Comparison of ENCODE assay signal across 8 mouse cellular contexts in genomic region chr12:33285933-33286649, GRCm38 (mm10).
DNase-seq lines count a peak whose midpoint lies in the region; ATAC-seq and TF ChIP-seq lines count a peak whose summit lies in the region.

No protein-coding gene starts in this region.

- no peak overlapping the region for H3K9ac ChIP-seq in limb, embryonic 15.5 days
- no peak overlapping the region for H3K9ac ChIP-seq in stomach, postnatal 0 days (ENCODE audit: low read length)

- no peak for TF ChIP-seq EP300 in stomach, postnatal 0 days (optimal IDR thresholded peaks at IDR 0.05)

- POLR2A ChIA-PET in Patski (lab: Charles Lee) = no interaction called here

- no peaks in the 10 kb centered on the region for H3K27me3 ChIP-seq in Patski
- H3K27me3 ChIP-seq in hindbrain, embryonic 10.5 days (ENCODE audit: insufficient read depth, poor library complexity, severe bottlenecking) = no peaks in the 10 kb centered on the region
- no peaks in the 10 kb centered on the region for H3K27me3 ChIP-seq in limb, embryonic 15.5 days
- H3K27me3 ChIP-seq in stomach, postnatal 0 days (ENCODE audit: control insufficient read depth, insufficient read depth, low read length) = no peaks in the 10 kb centered on the region

- peaks cover 40% of the 10 kb centered on the region for H3K4me1 ChIP-seq in hindbrain, embryonic 10.5 days (replicated peaks)
- H3K4me1 ChIP-seq in limb, embryonic 15.5 days = peaks cover 31% of the 10 kb centered on the region
- H3K4me1 ChIP-seq in stomach, postnatal 0 days (replicated peaks; ENCODE audit: control insufficient read depth, insufficient read depth) = 0 out of 2 replicates have a peak, but pooled peaks cover 3% of the 10 kb centered on the region

- peak; percentile 55 for ATAC-seq in Patski
- 0 out of 2 replicates have a peak, but pooled peaks have one; percentile 44 for ATAC-seq in limb, embryonic 15.5 days (ENCODE audit: insufficient number of reproducible peaks, low FRiP score, low TSS enrichment, low read depth)
- ATAC-seq in stomach, postnatal 0 days (ENCODE audit: low FRiP score, low TSS enrichment) = 0 out of 2 replicates have a peak, but pooled peaks have one; percentile 28
- ATAC-seq in monocyte, adult 5-6 weeks (replicated peaks; ENCODE audit: insufficient number of reproducible peaks, low FRiP score, low TSS enrichment, poor library complexity, severe bottlenecking) = no peak

- TF ChIP-seq CTCF in Patski (IDR thresholded peaks at IDR 0.05) = no peak
- TF ChIP-seq CTCF in stomach, postnatal 0 days (IDR thresholded peaks at IDR 0.05; ENCODE audit: low read depth) = no peak

- in situ Hi-C loops in Patski (cut with MboI; ENCODE audit: low pct_unique_long_range_greater_than_20kb) = no loop called here

- H3K4me2 ChIP-seq in limb, embryonic 15.5 days = no peak overlapping the region
- H3K4me2 ChIP-seq in stomach, postnatal 0 days (replicated peaks; ENCODE audit: low read depth) = no peak overlapping the region

- DNase-seq in 3T3-L1 (ENCODE audit: low read depth, low spot score) (peak; percentile 90), Patski (ENCODE audit: low read depth, low spot score) (peak; percentile 91)
- DNase-seq in hindbrain, embryonic 10.5 days (ENCODE audit: low spot score) = peak; percentile 11
- peak; percentile 25 for DNase-seq in stomach, postnatal 0 days (ENCODE audit: low spot score)
- no peak for DNase-seq in layer of hippocampus, postnatal 10 days (ENCODE audit: low spot score in 2 of 2)
- no peak for DNase-seq in cerebellum, adult 9-11 months

- CTCF ChIA-PET in Patski (lab: Charles Lee) = interaction anchor here (0.8 to 1.4 kb wide), 4 partner anchors 16 to 94 kb away, joined by 3 to 5 read pairs (median 4); no protein-coding TSS in a partner anchor

- H3K4me3 ChIP-seq in hindbrain, embryonic 10.5 days = no peak overlapping the region
- no peak overlapping the region for H3K4me3 ChIP-seq in limb, embryonic 15.5 days
- H3K4me3 ChIP-seq in stomach, postnatal 0 days (ENCODE audit: low read depth, low read length) = no peak overlapping the region

- 47% methylated on average over 9 of the region's 9 CpGs for WGBS in hindbrain, embryonic 10.5 days
- WGBS in limb, embryonic 15.5 days = 52% methylated on average over 9 of the region's 9 CpGs
- 58% methylated on average over 9 of the region's 9 CpGs for WGBS in stomach, postnatal 0 days

- H3K36me3 ChIP-seq in hindbrain, embryonic 10.5 days = no peaks in the 10 kb centered on the region
- no peaks in the 10 kb centered on the region for H3K36me3 ChIP-seq in limb, embryonic 15.5 days
- no peaks in the 10 kb centered on the region for H3K36me3 ChIP-seq in stomach, postnatal 0 days (ENCODE audit: control insufficient read depth, insufficient read depth, low read length)

- peak overlapping the region; percentile 45; the same call in 1 of the 2 replicates for H3K27ac ChIP-seq in hindbrain, embryonic 10.5 days
- no peak overlapping the region for H3K27ac ChIP-seq in limb, embryonic 15.5 days
- no peak overlapping the region for H3K27ac ChIP-seq in stomach, postnatal 0 days (replicated peaks)

- H3K9me3 ChIP-seq in hindbrain, embryonic 10.5 days = no peaks in the 10 kb centered on the region
- H3K9me3 ChIP-seq in limb, embryonic 15.5 days = no peaks in the 10 kb centered on the region
- no peaks in the 10 kb centered on the region for H3K9me3 ChIP-seq in stomach, postnatal 0 days (ENCODE audit: control insufficient read depth, low read length)

Comparison
In these comparisons a context has a peak if more than half of its experiments do, and no peak if none do; other contexts are left out.
1. DNase-seq: peak in 3T3-L1 (single experiment), Patski (single experiment), hindbrain, embryonic 10.5 days (single experiment) and stomach, postnatal 0 days (single experiment); none in layer of hippocampus, postnatal 10 days (0 of 2) and cerebellum, adult 9-11 months (single experiment).